Mouse (Mus musculus) lung, adult 2 months (tissue): ENCODE measurements around the gene Col4a1.

ENCODE experiments used
- CTCF ChIP-seq: fragments of 200-500 bp; IDR thresholded peaks from 2 replicates; pipeline ENCODE4 v1.5.1; 2011; ENCODE audit warnings: mild to moderate bottlenecking, low read length, control low read depth; ENCODE audit not compliant: insufficient read depth
- POLR2A ChIP-seq: fragments of 200-500 bp; IDR thresholded peaks from 2 replicates; pipeline ENCODE4 v1.6.1; 2011; ENCODE audit warnings: low read depth, mild to moderate bottlenecking, control low read depth, low read length, borderline replicate concordance; ENCODE audit errors: extremely low read depth

DNA sequence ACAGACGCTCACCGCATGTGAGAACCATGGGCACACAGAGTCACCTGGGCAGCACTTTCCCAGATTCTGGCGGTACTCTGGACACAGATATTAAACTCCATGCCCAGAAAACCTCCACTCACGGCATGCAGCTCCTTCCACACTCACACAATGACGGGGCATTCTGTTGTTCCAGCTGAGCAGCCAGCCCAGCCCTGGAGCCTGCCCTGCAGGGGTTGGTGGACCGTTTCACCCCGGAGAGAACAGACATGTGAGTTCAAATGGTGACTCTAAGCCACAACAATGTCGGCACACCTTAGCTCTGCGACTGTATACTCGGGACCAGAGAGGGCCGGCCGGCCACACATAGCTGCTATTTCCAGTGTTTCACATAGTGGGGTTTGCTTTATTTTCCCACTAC, 130.0 kb downstream of the Col4a1 start:
- TF ChIP-seq CTCF (no peak), POLR2A (no peak)
